Mouse (Mus musculus): ENCODE results near the gene Coq7. TPM values are rescaled to one million over a fixed set of nuclear protein-coding genes. Genes with fewer than 3 reads are reported as not detected.

Gene Coq7
- polyA plus RNA-seq, 1 experiment: 29.2 TPM

- no peak for DNase-seq
- Histone ChIP-seq H3K4me1 (ENCODE audit: control insufficient read depth, insufficient read depth, low read length) (peaks cover 18% of the 10 kb centered on the region), H3K4me3 (replicated peaks; ENCODE audit: extremely low read depth, low read depth, low read length) (peak overlapping the region; percentile 93)
- 48% methylated on average over 57 of the region's 57 CpGs for WGBS
- TF ChIP-seq POLR2A (IDR thresholded peaks at IDR 0.05; ENCODE audit: borderline replicate concordance, extremely low read depth, low read depth, low read length) (no peak), CTCF (IDR thresholded peaks at IDR 0.05; ENCODE audit: insufficient read depth, low read length) (no peak)
Measured at GRCm38 (mm10) chr7:118489706-118490665, 43.2 kb downstream of the Coq7 start.

GRCm38 (mm10) chr7:118488060-118488664, 45.0 kb downstream of the Coq7 start:
- peak; percentile 31; the same call in 1 of the 2 replicates for TF ChIP-seq POLR2A (IDR thresholded peaks at IDR 0.05; ENCODE audit: borderline replicate concordance, extremely low read depth, low read depth, low read length)
- TF ChIP-seq CTCF (IDR thresholded peaks at IDR 0.05; ENCODE audit: insufficient read depth, low read length): no peak
- peak; percentile 39 for DNase-seq
- WGBS: 13% methylated on average over 8 of the region's 8 CpGs
- peaks cover 18% of the 10 kb centered on the region for H3K4me1 ChIP-seq (ENCODE audit: control insufficient read depth, insufficient read depth, low read length)
- H3K4me3 ChIP-seq (replicated peaks; ENCODE audit: extremely low read depth, low read depth, low read length): peak overlapping the region; percentile 55

GRCm38 (mm10) chr7:118486917-118487316, 46.2 kb downstream of the Coq7 start:
- DNase-seq: no peak
- 27% methylated on average over 5 of the region's 5 CpGs for WGBS
- H3K4me3 ChIP-seq (replicated peaks; ENCODE audit: extremely low read depth, low read depth, low read length): peak overlapping the region; percentile 21
- H3K4me1 ChIP-seq (ENCODE audit: control insufficient read depth, insufficient read depth, low read length): peaks cover 22% of the 10 kb centered on the region
- TF ChIP-seq POLR2A (IDR thresholded peaks at IDR 0.05; ENCODE audit: borderline replicate concordance, extremely low read depth, low read depth, low read length) (no peak), CTCF (IDR thresholded peaks at IDR 0.05; ENCODE audit: insufficient read depth, low read length) (no peak)

DNA sequence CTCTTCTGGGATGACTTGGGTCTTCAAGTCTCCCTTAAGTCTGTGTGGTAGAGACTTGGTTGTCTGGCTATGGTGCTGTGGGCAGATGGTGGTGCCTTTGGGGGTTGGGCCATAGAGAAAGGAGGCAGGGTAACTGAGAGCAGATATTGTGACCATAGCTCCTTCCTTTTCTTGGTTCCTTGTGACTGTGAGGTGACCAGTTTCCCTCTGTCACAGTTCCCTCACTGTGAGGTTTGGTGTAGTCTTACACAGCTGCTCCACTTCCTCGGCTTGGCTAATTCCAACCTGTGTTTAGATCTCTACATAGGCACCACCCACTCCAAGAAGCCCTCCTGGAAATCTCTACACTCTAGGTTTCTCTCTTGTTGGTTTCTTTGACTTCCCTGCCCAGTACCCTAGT, 49.2 kb downstream of the Coq7 start:
- peaks cover 22% of the 10 kb centered on the region for H3K4me1 ChIP-seq (ENCODE audit: control insufficient read depth, insufficient read depth, low read length)
- no peak for DNase-seq
- TF ChIP-seq POLR2A (IDR thresholded peaks at IDR 0.05; ENCODE audit: borderline replicate concordance, extremely low read depth, low read depth, low read length): peak; percentile 14; the same call in 1 of the 2 replicates
- TF ChIP-seq CTCF (IDR thresholded peaks at IDR 0.05; ENCODE audit: insufficient read depth, low read length): no peak
- WGBS: 62% methylated on average over 1 of the region's 1 CpGs
- no peak overlapping the region for H3K4me3 ChIP-seq (replicated peaks; ENCODE audit: extremely low read depth, low read depth, low read length)

- no peak for DNase-seq
- Histone ChIP-seq H3K4me3 (replicated peaks; ENCODE audit: extremely low read depth, low read depth, low read length) (no peak overlapping the region), H3K4me1 (ENCODE audit: control insufficient read depth, insufficient read depth, low read length) (peaks cover 24% of the 10 kb centered on the region)
- TF ChIP-seq POLR2A (IDR thresholded peaks at IDR 0.05; ENCODE audit: borderline replicate concordance, extremely low read depth, low read depth, low read length): no peak
- TF ChIP-seq CTCF (IDR thresholded peaks at IDR 0.05; ENCODE audit: insufficient read depth, low read length): no peak
- WGBS: 79% methylated on average over 2 of the region's 2 CpGs
Measured at GRCm38 (mm10) chr7:118482001-118482400, 51.2 kb downstream of the Coq7 start.

- Histone ChIP-seq H3K4me3 (replicated peaks; ENCODE audit: extremely low read depth, low read depth, low read length) (no peak overlapping the region), H3K4me1 (ENCODE audit: control insufficient read depth, insufficient read depth, low read length) (peaks cover 27% of the 10 kb centered on the region)
- DNase-seq: no peak
- TF ChIP-seq CTCF (IDR thresholded peaks at IDR 0.05; ENCODE audit: insufficient read depth, low read length) (no peak), POLR2A (IDR thresholded peaks at IDR 0.05; ENCODE audit: borderline replicate concordance, extremely low read depth, low read depth, low read length) (no peak)
- 33% methylated on average over 10 of the region's 10 CpGs for WGBS
Measured at GRCm38 (mm10) chr7:118481047-118481810, 51.9 kb downstream of the Coq7 start.

GRCm38 (mm10) chr7:118480160-118480709, 52.9 kb downstream of the Coq7 start:
- Histone ChIP-seq H3K4me1 (ENCODE audit: control insufficient read depth, insufficient read depth, low read length) (peaks cover 23% of the 10 kb centered on the region), H3K4me3 (replicated peaks; ENCODE audit: extremely low read depth, low read depth, low read length) (no peak overlapping the region)
- TF ChIP-seq POLR2A (IDR thresholded peaks at IDR 0.05; ENCODE audit: borderline replicate concordance, extremely low read depth, low read depth, low read length): no peak
- no peak for TF ChIP-seq CTCF (IDR thresholded peaks at IDR 0.05; ENCODE audit: insufficient read depth, low read length)
- DNase-seq: no peak
- WGBS: 79% methylated on average over 9 of the region's 9 CpGs

GRCm38 (mm10) chr7:118478835-118479312, 54.3 kb downstream of the Coq7 start:
- no peak overlapping the region for H3K4me3 ChIP-seq (replicated peaks; ENCODE audit: extremely low read depth, low read depth, low read length)
- DNase-seq: no peak
- 40% methylated on average over 3 of the region's 3 CpGs for WGBS
- TF ChIP-seq CTCF (IDR thresholded peaks at IDR 0.05; ENCODE audit: insufficient read depth, low read length) (no peak), POLR2A (IDR thresholded peaks at IDR 0.05; ENCODE audit: borderline replicate concordance, extremely low read depth, low read depth, low read length) (no peak)
- peaks cover 23% of the 10 kb centered on the region for H3K4me1 ChIP-seq (ENCODE audit: control insufficient read depth, insufficient read depth, low read length)

- DNase-seq: no peak
- WGBS: 68% methylated on average over 5 of the region's 5 CpGs
- H3K4me3 ChIP-seq (replicated peaks; ENCODE audit: extremely low read depth, low read depth, low read length): no peak overlapping the region
- TF ChIP-seq POLR2A (IDR thresholded peaks at IDR 0.05; ENCODE audit: borderline replicate concordance, extremely low read depth, low read depth, low read length) (no peak), CTCF (IDR thresholded peaks at IDR 0.05; ENCODE audit: insufficient read depth, low read length) (no peak)
- H3K4me1 ChIP-seq (ENCODE audit: control insufficient read depth, insufficient read depth, low read length): peaks cover 16% of the 10 kb centered on the region
Measured at GRCm38 (mm10) chr7:118476428-118476827, 56.7 kb downstream of the Coq7 start.
